Mouse (Mus musculus) ES-E14 (cell line): Measurements from ENCODE around the gene Mei1. TPM values are rescaled to one million over a fixed set of nuclear protein-coding genes. Genes with fewer than 3 reads are reported as not detected.

Experiments used
- DNase-seq: peaks from one replicate; pipeline ENCODE4 v3.0.0-alpha.2; 2013; ENCODE audit warnings: low read depth, low spot score
- H3K27ac ChIP-seq: 2 replicates; pipeline ENCODE4 v1.5.1; 2012; ENCODE audit warnings: low read depth, mild to moderate bottlenecking, low read length, moderate library complexity, mixed read lengths; ENCODE audit not compliant: poor library complexity, insufficient read depth, severe bottlenecking
- H3K36me3 ChIP-seq: 2 replicates; pipeline ENCODE4 v1.6.1; 2012; ENCODE audit warnings: mild to moderate bottlenecking, low read length, moderate library complexity, mixed read lengths; ENCODE audit not compliant: control insufficient read depth, poor library complexity, insufficient read depth, severe bottlenecking
- H3K4me1 ChIP-seq, 2 experiments: fragments of 150-350 bp in 1 of 2; sonication (generic) in 1 of 2; 2 replicates each; pipeline ENCODE4 v1.6.1; 2012; ENCODE audit warnings: low read length in 2 of 2, mild to moderate bottlenecking in 1 of 2, mixed read lengths in 1 of 2; ENCODE audit not compliant: control insufficient read depth in 2 of 2, insufficient read depth in 2 of 2, poor library complexity in 1 of 2
- H3K4me3 ChIP-seq, 2 experiments: fragments of 150-350 bp in 1 of 2; sonication (generic) in 1 of 2; 2 replicates each; pipeline ENCODE4 v1.5.1; 2012; ENCODE audit warnings: low read length in 2 of 2, low read depth in 1 of 2, mild to moderate bottlenecking in 1 of 2, mixed read lengths in 1 of 2; ENCODE audit not compliant: insufficient read depth in 1 of 2, poor library complexity in 1 of 2, severe bottlenecking in 1 of 2
- H3K9ac ChIP-seq: 2 replicates; pipeline ENCODE4 v1.6.1; 2012; ENCODE audit warnings: low read depth, mild to moderate bottlenecking, low read length, mixed read lengths; ENCODE audit not compliant: poor library complexity, insufficient read depth, severe bottlenecking
- H3K9me3 ChIP-seq: fragments of 150-350 bp; sonication (generic); 2 replicates; pipeline ENCODE4 v1.6.1; 2012; ENCODE audit warnings: low read depth, mild to moderate bottlenecking, low read length; ENCODE audit not compliant: control insufficient read depth, insufficient read depth
- CHD2 ChIP-seq: IDR thresholded peaks from 2 replicates; pipeline ENCODE4 v1.6.1; 2014; ENCODE audit warnings: mild to moderate bottlenecking, low read depth, low read length, inconsistent platforms
- HCFC1 ChIP-seq: IDR thresholded peaks from 2 replicates; pipeline ENCODE4 v1.6.1; 2012; ENCODE audit warnings: low read length, inconsistent platforms, borderline replicate concordance; ENCODE audit not compliant: insufficient read depth
- MAFK ChIP-seq: IDR thresholded peaks from 2 replicates; pipeline ENCODE4 v1.6.1; 2014; ENCODE audit warnings: mild to moderate bottlenecking, low read depth, low read length, inconsistent platforms; ENCODE audit not compliant: insufficient read depth
- ZC3H11A ChIP-seq: IDR thresholded peaks from 2 replicates; pipeline ENCODE4 v1.6.1; 2012; ENCODE audit warnings: low read depth, mild to moderate bottlenecking, inconsistent platforms, low read length, borderline replicate concordance
- ZNF384 ChIP-seq: IDR thresholded peaks from 2 replicates; pipeline ENCODE4 v1.6.1; 2012; ENCODE audit warnings: low read depth, low read length, inconsistent platforms
- in situ Hi-C, 2 experiments: fragments of 600-800 bp; cut with MboI; formaldehyde crosslinking; loops; one replicate each; pipeline ENCODE4 v1.15.1; 2025; ENCODE audit warnings: low sequenced_read_pairs in 2 of 2, inconsistent platforms in 1 of 2; ENCODE audit not compliant: unreplicated experiment in 2 of 2
- total RNA-seq: library from RNA; depleted of rRNA; stranded (reverse); fragments of 300-350 nt; gene quantifications from 2 replicates; pipeline ENCODE4 v1.2.3, GENCODE M21; 2012

Gene Mei1
- total RNA-seq, 1 experiment, result 0.40 TPM

DNA sequence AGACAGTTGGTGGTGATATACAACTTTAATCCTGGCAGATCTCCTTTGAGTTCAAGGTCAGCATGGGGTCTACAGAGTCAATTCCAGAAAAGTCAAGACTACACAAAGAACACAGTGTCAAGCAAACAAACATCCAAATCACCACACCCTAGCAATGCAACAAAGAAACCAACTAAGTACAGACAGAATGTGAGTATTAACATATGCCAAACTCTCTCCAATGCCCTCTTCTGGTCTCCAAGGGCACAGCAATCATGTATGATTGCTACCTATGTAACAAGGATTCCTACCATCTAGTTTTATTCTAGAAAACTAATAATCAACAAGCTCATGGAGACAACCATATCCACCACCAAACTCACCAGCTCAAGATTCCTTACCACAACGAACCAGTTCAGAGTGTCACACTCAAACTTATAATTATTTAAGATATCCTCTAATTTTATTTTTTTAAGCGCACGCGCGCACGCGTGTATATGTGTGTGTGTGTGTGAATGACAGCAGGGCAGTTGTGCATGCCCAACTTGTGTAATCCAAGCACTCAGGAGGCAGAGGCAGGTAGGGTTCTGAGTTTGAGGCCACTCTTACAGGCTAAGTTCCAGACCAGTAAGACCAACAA is 25.5 kb upstream of the Mei1 start:
- H3K27ac ChIP-seq, result no peak overlapping the region; the same call in 1 of the 2 replicates
- DNase-seq, result no peak
- in situ Hi-C loops, result no loop called here
- no peak overlapping the region; a peak in 1 of 4 replicates for H3K4me3 ChIP-seq
- peaks cover 25% of the 10 kb centered on the region for H3K36me3 ChIP-seq
- H3K9me3 ChIP-seq, result no peaks in the 10 kb centered on the region
- H3K9ac ChIP-seq, result no peak overlapping the region
- H3K4me1 ChIP-seq, result peaks cover 0 to 2% of the 10 kb centered on the region in 2 experiments; a peak in 3 of 4 replicates
- TF ChIP-seq CHD2, result no peak
- TF ChIP-seq HCFC1, result no peak
- TF ChIP-seq ZNF384, result no peak
- TF ChIP-seq MAFK, result no peak
- TF ChIP-seq ZC3H11A, result no peak

DNA sequence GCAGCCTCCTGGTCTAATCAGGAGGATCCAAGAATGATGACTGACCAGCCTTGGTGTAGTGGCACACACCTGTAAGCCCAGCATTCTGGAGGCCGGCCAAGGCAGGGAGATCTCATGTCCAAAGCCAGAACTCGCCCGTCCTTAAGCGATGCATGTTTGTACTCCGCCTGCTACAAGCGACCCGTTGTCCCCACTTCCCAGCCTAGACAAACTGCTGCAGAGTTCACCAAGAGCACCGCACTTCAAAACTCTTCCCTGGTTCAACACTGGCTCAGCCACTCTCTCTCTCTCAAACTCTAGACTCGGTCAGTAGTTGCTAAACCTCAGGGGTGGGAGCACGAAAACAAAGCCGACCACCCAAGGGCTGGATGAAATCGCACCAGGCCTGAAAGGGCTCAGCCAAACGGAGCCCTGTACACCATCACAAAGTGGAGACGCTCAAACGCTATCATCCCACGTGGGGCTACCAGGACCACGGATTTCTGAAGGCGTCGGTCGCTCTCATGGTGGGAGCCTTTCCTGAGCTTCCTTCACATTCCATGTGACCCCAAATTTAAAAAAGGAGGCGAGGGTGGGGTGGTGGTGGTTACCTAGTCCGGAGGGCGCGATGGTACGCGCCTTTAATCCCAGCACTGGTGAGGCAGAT is 23.4 kb upstream of the Mei1 start:
- in situ Hi-C loops, result no loop called here
- peak overlapping the region; percentile 86 to 99 for H3K4me3 ChIP-seq
- TF ChIP-seq MAFK (no peak), ZC3H11A (no peak), HCFC1 (no peak), ZNF384 (no peak), CHD2 (no peak)
- peak overlapping the region; percentile 72; the same call in 1 of the 2 replicates for H3K27ac ChIP-seq
- H3K9me3 ChIP-seq, result no peaks in the 10 kb centered on the region
- peaks cover 0 to 2% of the 10 kb centered on the region in 2 experiments; a peak in 3 of 4 replicates for H3K4me1 ChIP-seq
- H3K9ac ChIP-seq, result peak overlapping the region; percentile 92
- DNase-seq, result no peak
- H3K36me3 ChIP-seq, result peaks cover 13% of the 10 kb centered on the region

DNA sequence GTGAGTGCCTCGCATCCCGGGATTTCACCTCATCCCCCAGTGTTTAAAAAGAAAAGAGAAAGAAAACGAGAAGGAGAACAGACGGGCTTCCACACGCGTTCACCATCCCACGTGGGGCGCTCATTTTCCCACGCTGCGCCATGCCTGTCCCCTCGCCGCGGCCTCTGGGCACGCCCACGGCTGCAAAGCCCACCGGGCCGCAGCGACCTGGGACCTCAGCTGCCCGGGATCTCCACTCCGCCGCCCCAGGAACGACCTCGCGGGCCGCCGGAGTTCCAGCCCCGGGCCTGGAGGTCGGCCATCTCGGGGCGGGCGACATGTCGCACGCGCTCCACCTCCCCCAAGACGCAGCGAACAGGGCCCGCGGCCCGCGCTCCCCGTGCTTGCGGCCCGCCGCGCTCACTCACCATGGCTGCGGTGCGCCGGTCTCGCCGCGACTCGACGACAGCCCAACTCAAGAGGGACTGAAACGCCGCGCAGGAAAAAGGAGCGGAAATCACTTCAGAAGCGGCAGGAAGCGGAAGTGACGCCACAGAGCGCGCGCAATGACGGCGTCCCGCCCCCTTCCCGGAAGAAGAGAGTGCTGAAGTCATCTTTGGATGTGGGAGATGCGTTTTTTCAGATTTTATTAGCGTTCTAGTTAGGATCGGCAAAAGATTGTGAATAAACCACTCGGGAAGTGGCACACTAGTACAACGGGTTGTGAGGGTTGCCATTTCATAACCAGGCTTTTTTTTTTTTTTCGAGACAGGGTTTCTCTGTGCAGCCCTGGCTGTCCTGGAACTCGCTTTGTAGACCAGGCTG is 22.5 kb upstream of the Mei1 start, which contains the start of gene Snu13:
Gene Snu13, minus strand, starts transcription at position 519 of the 804 bp plus-strand sequence.
- TF ChIP-seq HCFC1 (no peak), ZNF384 (peak; percentile 64; the same call in 1 of the 2 replicates)
- H3K36me3 ChIP-seq, result peaks cover 11% of the 10 kb centered on the region
- no peak for DNase-seq
- H3K27ac ChIP-seq, result peak within 1 kb of the TSS; percentile 72
- no peaks in the 10 kb centered on the region for H3K9me3 ChIP-seq
- H3K9ac ChIP-seq, result peak within 1 kb of the TSS; percentile 92
- H3K4me1 ChIP-seq, result peaks cover 0 to 2% of the 10 kb centered on the region in 2 experiments; a peak in 3 of 4 replicates
- in situ Hi-C loops, result no loop called here
- H3K4me3 ChIP-seq, result peak within 1 kb of the TSS; percentile 86 to 99

DNA sequence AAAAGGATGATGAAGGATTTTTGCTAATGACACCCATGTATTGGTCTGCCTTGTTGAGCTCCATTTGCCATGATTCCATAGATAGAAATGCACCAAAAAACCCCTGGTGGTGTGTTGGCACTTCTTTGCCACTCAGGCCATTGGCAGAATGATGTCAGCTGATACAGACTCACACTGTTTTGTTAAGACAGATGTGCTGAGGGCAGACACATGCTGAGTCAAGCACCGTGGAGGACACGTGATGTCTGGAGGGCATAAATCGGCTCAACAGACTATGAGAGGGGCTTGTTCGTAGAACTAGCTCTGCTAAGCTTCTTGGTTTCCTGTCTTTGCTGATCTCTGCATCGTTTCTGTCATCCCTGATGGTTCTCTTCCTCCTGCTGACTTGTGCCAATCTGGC is 17.3 kb upstream of the Mei1 start:
- Histone ChIP-seq H3K4me1 (no peaks in the 10 kb centered on the region), H3K36me3 (no peaks in the 10 kb centered on the region), H3K27ac (no peak overlapping the region), H3K9me3 (no peaks in the 10 kb centered on the region), H3K9ac (no peak overlapping the region), H3K4me3 (no peak overlapping the region)
- DNase-seq, result no peak
- in situ Hi-C loops, result loop anchor here in 1 of 2 experiments (25.0 kb wide), 1 partner anchor 185 kb away; the partner anchor contains the start of gene Cenpm
- TF ChIP-seq MAFK (no peak), CHD2 (no peak), ZC3H11A (no peak), ZNF384 (no peak), HCFC1 (no peak)
